Mouse (Mus musculus) forebrain, embryonic 11.5 days (tissue): ENCODE data around the gene Pdzd11. TPM values are rescaled to one million over a fixed set of nuclear protein-coding genes. Genes with fewer than 3 reads are reported as not detected.

Source experiments
- ATAC-seq: fragments of 200-750 bp; cut with Nextera tagmentation; replicated peaks from 2 replicates; pipeline ENCODE4 v1.8.0; 2017; ENCODE audit warnings: moderate TSS enrichment; ENCODE audit not compliant: low FRiP score
- DNase-seq: peaks from one replicate; pipeline ENCODE4 v3.0.0-alpha.2; 2017; ENCODE audit warnings: low spot score
- H3K27ac ChIP-seq: fragments of 300-500 bp; sonication (generic); 2 replicates; pipeline ENCODE4 v1.5.1; 2014; ENCODE audit warnings: low read depth, low read length
- H3K27me3 ChIP-seq: fragments of 300-500 bp; sonication (generic); 2 replicates; pipeline ENCODE4 v1.6.1; 2014; ENCODE audit warnings: mild to moderate bottlenecking, low read length, mixed read lengths; ENCODE audit not compliant: control insufficient read depth, insufficient read depth
- H3K36me3 ChIP-seq: fragments of 300-500 bp; sonication (generic); 2 replicates; pipeline ENCODE4 v1.6.1; 2014; ENCODE audit warnings: mild to moderate bottlenecking, low read length, moderate library complexity, mixed read lengths; ENCODE audit not compliant: control insufficient read depth, insufficient read depth
- H3K4me1 ChIP-seq: fragments of 300-500 bp; sonication (generic); replicated peaks from 2 replicates; pipeline ENCODE4 v1.6.1; 2014; ENCODE audit warnings: low read length, mixed read lengths; ENCODE audit not compliant: control insufficient read depth, insufficient read depth
- H3K4me2 ChIP-seq: fragments of 300-500 bp; sonication (generic); 2 replicates; pipeline ENCODE4 v1.6.1; 2014; ENCODE audit warnings: low read depth, mild to moderate bottlenecking, low read length, moderate library complexity, mixed read lengths; ENCODE audit not compliant: severe bottlenecking
- H3K4me3 ChIP-seq: fragments of 300-500 bp; sonication (generic); 2 replicates; pipeline ENCODE4 v1.5.1; 2014; ENCODE audit warnings: low read depth, low read length
- H3K9ac ChIP-seq: fragments of 300-500 bp; sonication (generic); 2 replicates; pipeline ENCODE4 v1.6.1; 2014; ENCODE audit warnings: low read length
- H3K9me3 ChIP-seq: fragments of 300-500 bp; sonication (generic); 2 replicates; pipeline ENCODE4 v1.6.1; 2016; ENCODE audit warnings: low read length, mixed read lengths; ENCODE audit not compliant: control insufficient read depth
- WGBS: fragments of 180-500 bp; shearing (Covaris S2); extraction: QIAGEN DNeasy Blood & Tissue Kit; methylation state at CpG from one replicate; pipeline ENCODE4 v1.1.7; 2014; 5-methylcytosine and 5-hydroxymethylcytosine counted together
- polyA plus RNA-seq: library from polyadenylated mRNA; unstranded; fragments of >200 nt; fragmentation: Nextera tagmentation; extraction: Ambion mirVana; gene quantifications from 2 replicates; pipeline ENCODE4 v1.2.1, GENCODE M21; 2014

Gene Pdzd11
- polyA plus RNA-seq, 1 experiment from 2014 or later = 134 TPM

DNA sequence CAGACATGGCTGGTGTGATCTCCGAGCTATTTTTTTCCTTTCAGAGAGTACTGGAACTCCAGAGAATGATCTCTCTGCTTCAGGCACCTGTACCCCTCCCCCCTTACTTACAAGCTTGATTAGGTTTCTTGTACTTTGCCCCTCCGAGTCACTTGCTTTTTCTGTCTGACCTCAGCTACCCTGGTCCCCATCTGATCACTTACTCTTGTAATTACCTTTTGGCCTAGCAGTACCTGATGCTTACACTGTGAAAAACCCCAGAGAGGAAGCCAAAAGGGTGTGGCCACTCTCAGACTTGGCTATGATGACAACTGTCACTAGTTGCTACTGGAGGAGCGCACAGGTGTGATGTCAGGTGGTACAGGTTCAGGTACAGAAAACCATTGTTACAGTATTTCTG is 7.9 kb downstream of the Pdzd11 start:
- H3K36me3 ChIP-seq = no peaks in the 10 kb centered on the region
- ATAC-seq = no peak
- H3K4me1 ChIP-seq = no peaks in the 10 kb centered on the region
- no peak overlapping the region for H3K4me3 ChIP-seq
- no peak overlapping the region for H3K4me2 ChIP-seq
- WGBS = 69% methylated on average over 3 of the region's 3 CpGs
- no peaks in the 10 kb centered on the region for H3K27me3 ChIP-seq
- H3K27ac ChIP-seq = no peak overlapping the region
- DNase-seq = no peak
- no peaks in the 10 kb centered on the region for H3K9me3 ChIP-seq
- no peak overlapping the region for H3K9ac ChIP-seq

DNA sequence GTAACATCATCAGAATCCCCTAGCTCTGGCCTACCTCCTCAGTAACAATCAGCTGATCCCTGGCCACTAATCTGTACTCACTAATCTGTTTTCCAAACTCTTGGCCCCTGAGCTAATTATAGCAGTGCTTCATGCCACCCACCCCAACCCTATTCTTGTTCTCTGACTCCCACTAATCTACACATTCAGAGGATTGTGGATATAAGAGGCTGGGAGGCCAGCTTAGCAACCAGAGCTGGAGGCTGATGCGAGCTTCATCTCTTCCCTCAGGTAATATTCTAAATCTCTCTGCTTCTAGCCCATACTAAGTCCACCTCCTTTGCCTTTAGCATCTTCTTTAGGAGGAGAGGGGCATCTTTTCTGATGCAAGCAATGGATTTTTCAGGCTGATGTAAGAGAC is 21.1 kb downstream of the Pdzd11 start, which contains the start of gene Arr3:
Arr3 (plus strand) TSS at position 184 of the 400 bp plus-strand sequence.
- H3K9ac ChIP-seq = no peak within 1 kb of the TSS
- H3K27me3 ChIP-seq = no peaks in the 10 kb centered on the region; the same call in 1 of the 2 replicates
- DNase-seq (no peak), ATAC-seq (no peak)
- H3K4me1 ChIP-seq = no peaks in the 10 kb centered on the region
- WGBS = 25% methylated on average over 1 of the region's 1 CpGs
- H3K36me3 ChIP-seq = no peaks in the 10 kb centered on the region
- H3K4me2 ChIP-seq = no peak within 1 kb of the TSS
- H3K9me3 ChIP-seq = no peaks in the 10 kb centered on the region
- no peak within 1 kb of the TSS for H3K27ac ChIP-seq
- H3K4me3 ChIP-seq = no peak within 1 kb of the TSS

DNA sequence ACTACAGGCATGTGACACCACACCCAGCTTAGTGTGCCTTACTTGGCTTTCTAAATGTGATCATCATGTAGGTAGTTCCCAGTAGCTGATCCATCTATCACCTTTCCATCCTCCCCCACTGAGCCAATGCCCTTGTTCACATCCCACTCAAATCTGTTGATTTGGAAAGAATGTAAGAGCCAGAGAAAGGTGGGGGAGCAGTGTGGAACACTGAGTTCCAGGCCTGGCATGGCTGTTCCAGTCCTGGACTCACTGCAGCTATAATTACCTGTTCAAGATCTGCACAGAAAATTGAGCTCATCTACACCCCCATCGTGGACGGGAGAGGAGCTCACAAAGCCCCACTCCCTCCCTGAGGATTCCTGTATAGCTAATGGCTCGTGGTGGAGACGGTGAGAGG is 26.6 kb downstream of the Pdzd11 start:
- no peaks in the 10 kb centered on the region for H3K9me3 ChIP-seq
- H3K36me3 ChIP-seq = no peaks in the 10 kb centered on the region
- 71% methylated on average over 4 of the region's 4 CpGs for WGBS
- H3K27me3 ChIP-seq = peaks cover 2% of the 10 kb centered on the region; the same call in 1 of the 2 replicates
- no peaks in the 10 kb centered on the region for H3K4me1 ChIP-seq
- no peak overlapping the region for H3K9ac ChIP-seq
- H3K4me3 ChIP-seq = no peak overlapping the region
- no peak overlapping the region for H3K4me2 ChIP-seq
- no peak overlapping the region for H3K27ac ChIP-seq
- DNase-seq = no peak
- no peak for ATAC-seq

DNA sequence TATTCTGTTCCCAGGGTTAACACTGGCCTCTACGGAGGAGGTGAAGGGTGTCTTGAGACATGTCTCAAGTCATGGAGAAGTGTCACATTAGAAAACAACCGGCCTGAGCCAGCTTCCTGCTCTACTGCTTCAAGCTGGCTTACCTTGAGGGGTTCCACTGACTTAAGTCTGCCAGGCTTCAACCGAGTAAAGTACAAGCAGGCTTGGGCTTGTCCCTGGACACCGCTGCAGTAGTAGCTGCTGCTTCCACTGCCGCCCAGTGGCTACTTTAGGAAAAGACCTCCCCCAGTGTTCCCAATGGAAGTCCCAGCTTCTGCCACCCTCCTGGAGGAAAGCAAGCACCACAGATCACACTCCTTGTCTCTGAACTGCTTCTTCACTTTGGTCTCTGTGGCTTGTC is 28.9 kb downstream of the Pdzd11 start:
- ATAC-seq (no peak), DNase-seq (peak; percentile 61)
- Histone ChIP-seq H3K4me2 (no peak overlapping the region), H3K4me3 (no peak overlapping the region), H3K9me3 (no peaks in the 10 kb centered on the region), H3K4me1 (no peaks in the 10 kb centered on the region), H3K36me3 (no peaks in the 10 kb centered on the region), H3K27ac (no peak overlapping the region), H3K27me3 (peaks cover 3% of the 10 kb centered on the region; the same call in 1 of the 2 replicates), H3K9ac (no peak overlapping the region)
- WGBS = 21% methylated on average over 5 of the region's 5 CpGs

DNA sequence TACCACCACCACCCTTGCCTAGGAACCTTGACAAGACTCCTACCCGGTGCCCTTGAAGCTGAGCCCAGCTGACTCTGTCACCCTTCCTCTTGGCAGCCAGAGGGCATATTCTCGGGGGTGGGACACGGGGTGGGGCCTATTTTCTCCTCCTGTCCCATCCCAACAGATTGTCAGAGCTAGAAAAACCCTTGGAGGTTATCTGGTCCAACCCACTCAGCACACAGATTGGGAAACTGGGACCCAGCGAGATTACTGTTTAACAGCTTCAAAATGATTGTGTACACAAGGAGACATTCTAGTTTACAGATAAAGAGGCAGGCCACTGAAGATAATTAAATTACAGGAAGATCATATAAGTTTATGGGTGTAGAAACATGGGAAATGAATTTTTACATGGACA is 31.6 kb downstream of the Pdzd11 start, which contains the start of gene P2ry4:
P2ry4 (minus strand) TSS at position 79 of the 400 bp plus-strand sequence.
- Histone ChIP-seq H3K27me3 (peaks cover 3% of the 10 kb centered on the region; the same call in 1 of the 2 replicates), H3K9me3 (no peaks in the 10 kb centered on the region), H3K36me3 (no peaks in the 10 kb centered on the region), H3K4me2 (no peak within 1 kb of the TSS), H3K27ac (no peak within 1 kb of the TSS), H3K9ac (no peak within 1 kb of the TSS), H3K4me3 (no peak within 1 kb of the TSS), H3K4me1 (no peaks in the 10 kb centered on the region)
- WGBS = 63% methylated on average over 4 of the region's 4 CpGs
- ATAC-seq (no peak), DNase-seq (no peak)

Other genes starting within 250 kb of the Pdzd11 start
- gene Otud6a, start 197.6 kb downstream of the Pdzd11 start, polyA plus RNA-seq = not detected in 2 replicates
- 0.35 and 0.77 TPM in 2 replicates for gene Awat2, start 183.9 kb downstream of the Pdzd11 start, polyA plus RNA-seq
- gene Igbp1, start 132.3 kb downstream of the Pdzd11 start, polyA plus RNA-seq = 33.5 and 33.8 TPM in 2 replicates
- gene Dgat2l6, start 101.7 kb downstream of the Pdzd11 start, polyA plus RNA-seq = not detected in 2 replicates
- gene Awat1, start 54.3 kb downstream of the Pdzd11 start, polyA plus RNA-seq = not detected in 2 replicates
- not detected in 2 replicates for gene P2ry4, start 31.7 kb downstream of the Pdzd11 start, polyA plus RNA-seq
- gene Arr3, start 21.1 kb downstream of the Pdzd11 start, polyA plus RNA-seq = 0.23 TPM in 1 of 2 replicates, not detected in the other
- gene Kif4, start 831 bp downstream of the Pdzd11 start, polyA plus RNA-seq = 59.5 and 63.2 TPM in 2 replicates
- gene Gdpd2, start 103.3 kb upstream of the Pdzd11 start, polyA plus RNA-seq = 6.4 and 6.5 TPM in 2 replicates
- 7.6 and 9.5 TPM in 2 replicates for gene Dlg3, start 141.2 kb upstream of the Pdzd11 start, polyA plus RNA-seq